Comparison of ENCODE assay signal across 8 mouse cellular contexts in the genomic region with DNA sequence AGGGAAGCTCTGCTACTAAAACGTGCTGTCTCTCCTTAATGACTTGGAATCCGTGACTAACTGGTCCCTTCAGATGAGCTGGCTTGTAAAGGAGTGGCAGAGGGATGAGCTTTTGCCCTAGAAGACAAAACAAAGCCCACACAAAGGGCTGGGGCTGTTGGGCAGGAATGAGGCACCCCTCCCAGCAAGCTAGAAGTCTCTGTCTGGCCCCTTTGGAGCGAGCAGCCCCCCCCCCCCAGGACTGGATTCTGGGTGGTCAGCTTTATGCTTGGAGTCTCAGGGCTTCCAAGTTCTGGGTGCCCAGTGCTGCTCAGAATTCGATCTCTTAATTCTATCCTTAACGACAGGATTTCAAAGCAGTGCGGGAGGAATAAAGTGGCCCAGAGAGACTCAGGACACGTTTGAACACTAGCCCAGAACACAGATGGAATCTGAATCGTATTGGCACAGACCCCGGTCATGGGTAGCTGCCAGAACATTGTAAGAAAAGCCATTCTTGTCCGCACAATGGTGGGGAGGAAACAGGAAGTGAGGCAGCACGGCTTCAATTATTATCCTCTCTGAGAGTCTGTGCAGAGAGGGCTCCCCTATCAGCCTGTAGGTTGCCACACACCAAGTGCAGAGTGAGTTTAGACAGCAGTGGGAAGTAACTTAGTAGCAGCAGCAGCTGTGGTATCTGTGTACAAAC. TPM values are rescaled to one million over a fixed set of nuclear protein-coding genes. Genes with fewer than 3 reads are reported as not detected.
A peak's percentile ranks its signal among the peaks of the same experiment; 100 is the strongest.
DNase-seq lines count a peak whose midpoint lies in the region; ATAC-seq lines count a peak whose summit lies in the region.

No protein-coding gene starts in this region.

- no peak overlapping the region; the same call in 1 of the 2 replicates for H3K4me3 ChIP-seq in hindbrain, embryonic 11.5 days (ENCODE audit: low read depth, low read length)
- no peak overlapping the region for H3K4me3 ChIP-seq in lung, embryonic 15.5 days

- H3K4me2 ChIP-seq in hindbrain, embryonic 11.5 days (replicated peaks; ENCODE audit: low read depth, low read length): peak overlapping the region; percentile 24; the same call in 1 of the 2 replicates
- H3K4me2 ChIP-seq in lung, embryonic 15.5 days: peak overlapping the region; percentile 34

- peak; percentile 78 for ATAC-seq in hindbrain, embryonic 11.5 days (ENCODE audit: low FRiP score)
- ATAC-seq in lung, embryonic 15.5 days (ENCODE audit: borderline replicate concordance, extremely low read depth, low FRiP score, low TSS enrichment): peak; percentile 80

- H3K27me3 ChIP-seq in hindbrain, embryonic 11.5 days (ENCODE audit: control insufficient read depth, insufficient read depth, low read length): no peaks in the 10 kb centered on the region
- H3K27me3 ChIP-seq in lung, embryonic 15.5 days: no peaks in the 10 kb centered on the region

- H3K27ac ChIP-seq in hindbrain, embryonic 11.5 days (ENCODE audit: low read depth, low read length): peak overlapping the region; percentile 69; the same call in 1 of the 2 replicates
- H3K27ac ChIP-seq in lung, embryonic 15.5 days: peak overlapping the region; percentile 77

- peaks cover 5% of the 10 kb centered on the region; the same call in 1 of the 2 replicates for H3K4me1 ChIP-seq in hindbrain, embryonic 11.5 days (replicated peaks; ENCODE audit: control insufficient read depth, insufficient read depth, low read length)
- peaks cover 8% of the 10 kb centered on the region; the same call in 1 of the 2 replicates for H3K4me1 ChIP-seq in lung, embryonic 15.5 days

- no peaks in the 10 kb centered on the region for H3K36me3 ChIP-seq in hindbrain, embryonic 11.5 days (ENCODE audit: control insufficient read depth, insufficient read depth, low read length)
- H3K36me3 ChIP-seq in lung, embryonic 15.5 days: no peaks in the 10 kb centered on the region

- peak; percentile 94 for DNase-seq in Muller cell, postnatal 12 days (ENCODE audit: inconsistent ontology term)
- peak; percentile 57 to 94 for DNase-seq in cerebellum, postnatal 4 days (ENCODE audit: low spot score in 2 of 2)
- peak; percentile 45 for DNase-seq in gastrocnemius, adult 18-20 months (ENCODE audit: low spot score)
- peak; percentile 56 for DNase-seq in hindbrain, embryonic 11.5 days (ENCODE audit: low spot score)
- DNase-seq in layer of hippocampus, postnatal 14 days (ENCODE audit: low spot score in 2 of 2): peak; percentile 70 to 85
- peak; percentile 46 for DNase-seq in ovary, adult 18-20 months (ENCODE audit: low spot score)
- no peak for DNase-seq in urinary bladder, adult 18-20 months (ENCODE audit: low spot score in 2 of 2)

- WGBS in hindbrain, embryonic 11.5 days: 7% methylated on average over 11 of the region's 11 CpGs
- WGBS in lung, embryonic 15.5 days: 28% methylated on average over 11 of the region's 11 CpGs

- H3K9me3 ChIP-seq in hindbrain, embryonic 11.5 days (ENCODE audit: control insufficient read depth, low read length): no peaks in the 10 kb centered on the region
- no peaks in the 10 kb centered on the region for H3K9me3 ChIP-seq in lung, embryonic 15.5 days

- H3K9ac ChIP-seq in hindbrain, embryonic 11.5 days (ENCODE audit: low read depth, low read length): peak overlapping the region; percentile 50
- H3K9ac ChIP-seq in lung, embryonic 15.5 days: no peak overlapping the region

RNA-seq across cellular contexts. Expression of gene Fam181b, which starts 13.8 kb away (rescaled TPM):
- total RNA-seq in gastrocnemius, adult 18-20 months (2021): under 1 TPM; 0.48 to 0.90 TPM
- 34.3 and 35.6 TPM in 2 replicates for polyA plus RNA-seq in hindbrain, embryonic 11.5 days (2014; fragmentation: Nextera tagmentation; extraction: Ambion mirVana)
- total RNA-seq in layer of hippocampus, postnatal 14 days (2021): 10 to 100 TPM; 22.2 to 22.7 TPM
- 8.7 and 9.7 TPM in 2 replicates for polyA plus RNA-seq in lung, embryonic 15.5 days (2015; fragmentation: Nextera tagmentation; extraction: Ambion mirVana)

Comparison
In these comparisons a context has a peak if more than half of its experiments do, and no peak if none do; other contexts are left out.
1. DNase-seq: peak in Muller cell, postnatal 12 days (single experiment), cerebellum, postnatal 4 days (2 of 2), gastrocnemius, adult 18-20 months (single experiment), hindbrain, embryonic 11.5 days (single experiment), layer of hippocampus, postnatal 14 days (2 of 2) and ovary, adult 18-20 months (single experiment); none in urinary bladder, adult 18-20 months (0 of 2).
2. RNA of gene Fam181b, which starts 13.8 kb away (total RNA-seq): 22.2 to 22.7 TPM in layer of hippocampus, postnatal 14 days; 0.48 to 0.90 TPM in gastrocnemius, adult 18-20 months; every median in the first group is over 10 times any median in the second.